Mouse (Mus musculus): ENCODE data around the gene Tmem184a. TPM values are rescaled to one million over a fixed set of nuclear protein-coding genes. Genes with fewer than 3 reads are reported as not detected.

Tmem184a gene
- total RNA-seq, 2 experiments from 2014 or later: not detected

DNA sequence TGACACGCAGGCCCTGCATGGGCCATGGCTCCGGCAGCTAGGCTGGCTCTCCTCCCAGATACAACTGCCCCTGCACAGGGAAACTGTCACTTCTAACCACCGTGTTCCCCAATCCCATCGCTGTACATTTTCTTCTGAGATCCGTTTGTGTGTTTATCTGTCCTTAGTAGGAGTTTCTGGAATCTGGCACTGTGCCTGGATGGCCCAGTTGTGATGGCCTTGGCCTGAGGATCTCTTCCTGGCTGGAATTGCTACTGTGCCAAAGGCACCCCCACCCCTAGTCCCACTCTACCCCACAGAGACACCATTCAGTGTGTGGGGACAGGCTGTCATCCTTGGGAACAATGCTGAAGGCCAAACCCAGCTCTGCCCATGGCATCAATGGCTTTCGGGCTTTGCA lies 3.8 kb downstream of the Tmem184a start:
- no peak for ATAC-seq (replicated peaks; ENCODE audit: poor library complexity, severe bottlenecking)

DNA sequence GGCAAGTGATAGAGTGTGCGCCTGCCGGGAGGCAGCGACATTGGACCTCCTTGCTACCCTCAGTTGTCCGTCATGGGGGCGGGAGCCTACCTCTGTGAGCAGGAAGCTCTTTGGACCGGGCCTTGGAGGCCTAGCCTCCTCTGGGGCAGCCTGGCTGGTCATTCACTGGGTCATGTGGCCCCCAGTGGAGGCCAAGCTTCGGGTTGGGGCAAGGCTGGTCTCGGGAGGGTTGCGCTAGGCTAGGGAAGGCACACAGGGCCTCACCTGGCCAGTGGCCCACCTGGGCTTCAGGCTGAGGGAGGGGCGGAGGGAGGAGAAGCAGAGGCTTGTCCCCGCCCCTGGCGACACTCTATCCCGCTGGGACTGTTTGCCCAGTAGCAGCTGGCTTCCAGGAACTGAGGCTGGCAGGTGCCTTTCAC lies 5.7 kb downstream of the Tmem184a start:
- ATAC-seq (replicated peaks; ENCODE audit: poor library complexity, severe bottlenecking): no peak

DNA sequence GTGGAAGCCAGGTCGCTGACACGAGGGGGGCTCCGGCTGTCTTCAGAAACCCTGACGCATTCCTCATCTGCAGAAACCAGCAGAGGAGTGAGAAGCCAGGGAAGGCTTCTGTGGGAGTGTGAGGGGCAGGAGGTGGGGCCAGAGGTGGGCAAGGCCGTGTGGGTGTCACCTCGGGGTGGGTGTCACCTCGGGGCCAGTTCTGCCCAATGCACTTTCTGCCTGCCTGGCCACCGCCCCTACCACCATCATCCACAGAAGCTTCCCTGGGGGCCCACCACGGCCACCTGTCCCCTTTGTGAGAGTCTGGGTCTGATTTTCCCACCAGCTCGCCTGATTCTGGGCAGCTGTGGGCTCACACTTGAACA lies 6.6 kb downstream of the Tmem184a start:
- no peak for ATAC-seq (replicated peaks; ENCODE audit: poor library complexity, severe bottlenecking)

DNA sequence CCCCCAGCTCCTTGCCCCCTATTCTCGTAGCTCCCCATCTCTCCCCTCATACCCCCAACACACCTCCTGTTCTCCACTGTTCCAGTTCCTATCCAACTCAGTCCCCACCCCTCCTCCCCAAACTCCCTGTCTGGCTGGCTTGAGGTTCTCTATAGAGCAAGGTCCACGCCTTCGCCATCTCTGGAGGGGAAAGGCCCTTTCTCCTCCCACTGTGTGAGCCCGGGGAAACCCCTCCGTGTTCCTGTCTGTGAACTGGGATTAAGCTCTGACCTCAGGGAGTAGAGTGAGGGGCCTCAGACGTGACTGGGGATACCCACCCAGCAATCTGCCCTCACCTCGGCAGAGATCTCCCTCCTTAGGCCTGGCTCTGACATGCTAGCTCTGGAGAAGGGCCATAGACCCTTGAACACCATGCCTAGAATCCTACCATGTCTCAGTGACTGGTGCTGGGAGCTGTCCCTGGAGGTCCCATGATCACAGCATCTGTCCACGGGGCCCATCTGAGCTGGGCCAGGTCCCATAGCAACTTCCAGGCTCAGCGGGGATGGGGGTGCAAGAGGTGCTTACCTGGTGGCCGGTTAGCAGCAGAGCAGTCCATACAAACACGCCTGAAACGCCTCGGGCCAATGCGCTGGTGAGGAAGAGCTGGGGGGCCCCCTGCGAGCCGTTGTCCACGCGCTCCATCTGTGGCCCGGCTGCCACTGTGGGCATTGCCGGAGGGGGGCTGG lies 7.2 kb downstream of the Tmem184a start:
- no peak for ATAC-seq (replicated peaks; ENCODE audit: poor library complexity, severe bottlenecking)

DNA sequence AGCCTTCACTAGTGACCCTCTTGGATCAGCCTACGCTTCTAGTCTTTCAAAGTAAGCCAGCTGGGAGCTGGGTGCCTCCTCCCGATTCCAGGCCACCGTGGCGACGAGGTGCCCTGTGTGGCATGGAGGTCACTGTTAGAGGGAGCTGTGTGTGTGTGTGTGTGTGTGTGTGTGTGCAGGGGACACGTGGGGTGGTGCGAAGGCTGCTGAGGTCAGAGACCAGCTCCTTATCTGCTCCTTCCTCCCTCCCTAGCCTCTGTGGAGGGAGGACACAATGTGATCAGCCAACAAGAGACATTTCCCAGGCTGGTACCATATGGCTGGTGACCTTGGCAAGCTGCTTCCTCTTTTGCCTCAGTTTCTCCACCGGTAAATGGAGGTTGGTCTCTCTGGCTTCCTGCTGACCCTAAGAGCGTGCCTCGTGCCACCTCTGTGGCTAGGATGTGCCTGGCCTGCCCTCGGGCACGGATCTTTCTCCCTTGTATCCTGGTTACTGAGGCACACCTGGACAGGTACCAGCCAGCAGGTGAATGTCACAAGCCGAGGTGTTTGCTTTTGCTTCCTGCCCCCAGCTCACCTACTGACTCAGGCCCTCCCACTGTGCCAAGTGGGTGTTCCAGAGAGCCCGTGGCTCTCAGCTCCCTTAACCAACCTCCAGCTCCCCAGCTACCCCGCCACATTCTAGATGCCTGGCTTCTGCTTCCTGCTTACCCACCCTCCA lies 7.9 kb downstream of the Tmem184a start:
- no peak for ATAC-seq (replicated peaks; ENCODE audit: poor library complexity, severe bottlenecking)

DNA sequence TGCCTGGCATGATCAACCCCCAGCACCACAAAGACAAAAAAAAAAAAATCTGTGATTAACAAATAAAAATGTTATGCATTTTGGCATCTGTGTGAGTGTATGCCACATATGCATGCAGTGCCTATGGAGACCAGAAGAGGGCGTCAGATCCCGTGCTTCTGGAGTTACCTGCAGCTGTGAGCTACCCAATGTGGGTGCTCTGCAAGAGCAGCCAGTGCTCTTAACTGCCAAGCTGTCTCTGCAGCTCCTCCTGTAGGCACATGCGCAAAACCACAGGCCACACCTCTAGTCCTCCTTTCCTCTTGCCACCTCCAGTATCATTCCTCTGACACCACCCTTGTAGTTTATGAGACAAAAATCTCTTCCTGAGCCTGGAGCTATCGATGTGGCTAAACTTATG lies 10.3 kb downstream of the Tmem184a start:
- ATAC-seq (replicated peaks; ENCODE audit: poor library complexity, severe bottlenecking): 0 out of 2 replicates have a peak, but pooled peaks have one; percentile 23

DNA sequence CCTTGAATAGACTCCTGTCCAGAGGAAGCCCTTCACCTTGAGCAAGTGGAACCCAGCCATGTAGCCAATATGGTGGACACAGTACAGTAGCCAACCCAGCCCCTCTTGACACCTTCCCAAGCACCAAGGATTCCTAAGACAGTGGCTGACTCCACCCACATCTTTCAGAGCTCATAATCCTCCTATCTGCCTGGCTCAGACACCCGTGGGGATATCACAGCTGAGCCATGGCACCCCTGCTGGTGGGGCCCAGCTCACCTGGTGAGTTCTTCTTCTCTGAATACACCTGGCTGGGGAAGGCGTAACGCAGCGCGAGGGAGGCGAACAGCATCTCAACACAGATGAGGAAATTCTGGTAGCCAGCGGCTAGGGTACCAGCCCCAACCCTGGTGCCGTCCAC lies 13.8 kb downstream of the Tmem184a start:
- ATAC-seq (replicated peaks; ENCODE audit: poor library complexity, severe bottlenecking): no peak

DNA sequence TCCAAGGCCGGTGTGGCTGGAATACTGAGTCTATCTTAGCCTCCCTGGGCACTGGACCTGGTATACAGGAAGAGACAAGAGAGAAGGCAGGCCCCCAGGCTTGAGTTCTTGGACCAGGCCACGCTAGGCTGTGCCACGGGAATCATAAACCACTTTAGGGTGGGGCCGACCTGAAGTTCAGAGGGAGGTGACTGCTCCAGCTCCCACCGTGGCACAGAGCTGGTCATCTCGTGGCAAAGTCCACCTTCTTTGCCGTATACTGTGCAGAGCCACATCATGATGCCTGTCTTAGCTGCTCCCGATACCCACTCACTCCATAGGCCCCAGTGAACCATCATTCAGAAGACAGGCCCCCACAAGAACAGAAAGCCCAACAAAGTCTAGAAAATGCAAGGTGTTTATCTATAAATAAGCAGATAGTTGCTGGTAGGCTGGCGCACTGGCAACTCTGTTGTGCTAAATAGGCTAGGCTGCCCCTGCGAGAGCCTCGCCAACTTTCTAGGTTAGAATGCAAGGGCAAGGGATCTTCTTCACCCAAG lies 15.1 kb downstream of the Tmem184a start:
- no peak for ATAC-seq (replicated peaks; ENCODE audit: poor library complexity, severe bottlenecking)

DNA sequence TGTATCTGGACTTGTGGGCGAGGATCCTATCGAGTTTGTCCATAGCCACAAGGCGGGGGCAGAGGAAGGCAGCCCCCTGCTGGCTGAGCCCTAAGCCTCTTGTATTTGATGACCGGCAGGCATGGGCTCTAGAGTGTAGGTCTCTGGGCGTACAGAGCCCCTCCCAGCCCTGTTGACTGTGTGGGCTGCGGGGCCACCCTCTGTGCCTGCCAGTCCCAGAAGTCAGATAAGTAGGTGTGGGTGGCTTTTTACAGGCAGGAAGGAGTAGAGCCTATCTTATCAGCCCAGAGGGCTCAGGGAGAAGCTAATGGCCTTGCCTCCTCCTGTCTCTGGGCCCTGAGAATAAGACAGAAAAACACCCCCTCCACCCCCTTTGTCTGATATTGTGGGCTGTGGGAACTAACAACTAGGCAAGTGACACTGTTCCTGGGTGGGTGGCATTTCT lies 15.6 kb downstream of the Tmem184a start:
- ATAC-seq (replicated peaks; ENCODE audit: poor library complexity, severe bottlenecking): peak; percentile 63

DNA sequence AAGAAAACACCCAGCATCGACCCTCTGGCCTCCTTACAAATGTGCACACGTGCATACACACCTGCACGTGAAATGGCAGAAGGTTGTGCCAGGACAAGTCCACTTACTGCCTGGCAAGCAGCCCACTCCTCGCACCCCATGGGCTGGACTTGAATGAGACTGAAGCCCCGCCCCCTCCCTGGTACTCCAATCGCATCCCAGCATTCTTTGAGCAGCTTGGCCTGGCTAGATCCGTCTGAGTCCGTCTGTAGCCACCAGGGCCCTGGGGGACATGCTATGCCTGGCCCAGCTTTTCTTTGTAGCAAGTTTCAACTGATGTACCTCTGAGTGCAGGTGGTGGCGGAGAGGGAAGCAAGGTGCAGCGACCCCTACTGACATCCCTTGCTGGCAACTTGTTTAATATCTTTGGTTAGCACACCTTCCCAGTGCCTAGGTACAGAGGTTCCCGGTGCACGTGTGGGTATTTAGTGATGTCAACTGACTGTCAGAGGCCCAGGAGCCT lies 16.1 kb downstream of the Tmem184a start:
- ATAC-seq (replicated peaks; ENCODE audit: poor library complexity, severe bottlenecking): peak; percentile 48

DNA sequence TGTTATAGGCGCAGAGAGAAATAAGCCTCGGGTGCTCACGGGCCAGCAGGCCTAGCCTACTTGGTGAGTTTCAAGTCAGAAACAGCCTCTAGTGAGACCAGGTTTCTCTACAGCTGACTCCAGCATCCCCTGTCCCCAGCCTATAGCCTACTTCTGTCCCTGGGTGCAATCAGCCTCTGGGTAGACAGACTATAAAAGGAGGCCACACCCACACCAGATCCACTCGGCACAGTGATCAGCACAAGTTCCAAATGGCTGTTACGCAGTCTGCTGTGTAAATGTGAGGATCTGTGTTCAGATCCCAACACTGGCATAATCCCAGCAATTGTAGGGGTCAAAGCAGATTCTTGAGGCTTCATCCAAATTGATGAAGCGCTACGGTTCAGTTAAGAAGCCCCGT lies 16.6 kb downstream of the Tmem184a start:
- ATAC-seq (replicated peaks; ENCODE audit: poor library complexity, severe bottlenecking): no peak

DNA sequence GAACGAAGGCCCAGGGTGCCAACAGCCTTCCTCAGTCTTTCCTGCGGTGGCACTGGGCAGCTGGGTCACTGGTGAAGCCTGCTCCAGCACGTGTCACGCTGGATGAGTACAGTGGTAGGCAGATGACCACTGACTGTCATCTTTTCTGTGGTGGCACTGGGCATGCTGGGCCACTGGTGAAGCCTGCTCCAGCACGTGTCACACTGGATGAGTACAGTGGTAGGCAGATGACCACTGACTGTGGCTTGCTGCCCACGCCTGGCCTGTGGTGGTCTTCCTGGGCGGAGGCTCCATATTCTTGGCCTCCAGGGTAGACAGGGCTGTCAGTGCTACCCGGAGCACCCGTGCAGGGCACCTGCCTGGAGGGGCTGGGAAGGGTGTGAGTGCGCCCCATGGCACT lies 17.8 kb downstream of the Tmem184a start:
- ATAC-seq (replicated peaks; ENCODE audit: poor library complexity, severe bottlenecking): no peak

DNA sequence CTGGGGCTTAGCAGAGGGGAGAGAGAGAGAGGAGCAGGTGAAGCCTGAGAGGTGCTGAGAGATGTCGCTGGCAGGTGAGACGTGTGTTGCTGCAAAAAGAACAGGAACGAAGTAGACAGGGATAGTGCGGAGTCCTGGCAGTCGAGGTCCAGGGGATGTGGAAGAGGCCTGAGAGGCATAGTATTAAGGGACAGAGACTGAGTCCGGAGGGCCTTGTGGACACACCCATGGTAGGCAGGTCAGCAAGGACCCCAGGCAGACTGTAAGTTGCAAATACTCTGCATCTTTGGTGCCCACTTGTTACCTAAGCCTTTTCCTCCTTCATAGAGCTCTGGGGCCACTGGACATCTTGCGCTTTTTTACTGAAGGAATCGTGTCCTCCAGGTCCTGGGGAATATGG lies 18.5 kb downstream of the Tmem184a start:
- no peak for ATAC-seq (replicated peaks; ENCODE audit: poor library complexity, severe bottlenecking)

DNA sequence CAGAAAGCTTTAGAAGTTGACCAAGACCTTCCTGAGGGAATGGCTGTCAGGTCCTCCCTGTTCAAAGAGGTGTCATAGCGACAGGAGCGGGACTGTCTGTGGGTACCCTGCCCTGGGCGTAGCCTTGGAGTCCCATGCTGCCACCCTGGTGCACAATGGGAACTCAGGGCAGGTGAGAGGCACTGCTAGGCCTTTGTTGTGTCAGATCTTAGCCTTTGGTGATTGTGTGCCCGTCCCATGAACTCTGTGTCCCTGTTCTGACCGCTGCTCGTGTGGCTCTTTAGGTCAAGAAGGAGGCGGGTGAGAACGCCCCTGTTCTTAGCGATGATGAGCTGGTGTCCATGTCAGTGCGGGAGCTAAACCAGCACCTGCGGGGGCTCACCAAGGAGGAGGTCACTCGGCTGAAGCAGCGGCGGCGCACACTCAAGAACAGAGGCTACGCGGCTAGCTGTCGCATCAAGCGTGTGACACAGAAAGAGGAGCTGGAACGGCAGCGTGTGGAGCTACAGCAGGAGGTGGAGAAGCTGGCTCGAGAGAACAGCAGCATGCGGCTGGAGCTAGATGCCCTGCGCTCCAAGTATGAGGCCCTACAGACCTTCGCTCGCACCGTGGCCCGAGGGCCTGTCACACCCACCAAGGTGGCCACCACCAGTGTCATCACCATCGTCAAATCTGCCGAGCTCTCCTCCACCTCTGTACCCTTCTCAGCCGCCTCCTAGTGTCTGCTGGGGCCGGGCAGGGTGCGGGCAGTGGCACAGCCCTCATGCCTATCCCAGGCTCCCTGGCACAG lies 19.7 kb downstream of the Tmem184a start:
- no peak for ATAC-seq (replicated peaks; ENCODE audit: poor library complexity, severe bottlenecking)

DNA sequence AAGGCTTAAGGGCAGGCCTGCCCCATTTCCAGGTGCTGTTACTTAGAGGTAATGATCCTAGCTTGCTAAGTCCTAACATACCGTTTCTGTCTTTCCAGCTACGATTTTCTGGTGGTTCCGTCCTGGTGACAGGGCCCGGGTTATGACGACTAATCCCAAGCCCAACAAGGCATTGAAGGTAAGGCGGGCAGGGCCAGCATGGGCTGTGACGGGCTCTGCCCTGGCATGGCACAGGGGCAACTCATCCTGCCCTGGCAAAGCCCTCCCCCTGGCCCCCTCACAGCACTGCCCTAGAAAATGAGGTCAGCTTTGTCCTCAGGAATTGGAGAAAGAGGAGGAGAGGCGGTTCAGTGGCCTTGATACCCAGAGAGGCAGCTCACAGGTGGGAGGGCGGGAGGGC lies 20.7 kb downstream of the Tmem184a start:
- ATAC-seq (replicated peaks; ENCODE audit: poor library complexity, severe bottlenecking): no peak

DNA sequence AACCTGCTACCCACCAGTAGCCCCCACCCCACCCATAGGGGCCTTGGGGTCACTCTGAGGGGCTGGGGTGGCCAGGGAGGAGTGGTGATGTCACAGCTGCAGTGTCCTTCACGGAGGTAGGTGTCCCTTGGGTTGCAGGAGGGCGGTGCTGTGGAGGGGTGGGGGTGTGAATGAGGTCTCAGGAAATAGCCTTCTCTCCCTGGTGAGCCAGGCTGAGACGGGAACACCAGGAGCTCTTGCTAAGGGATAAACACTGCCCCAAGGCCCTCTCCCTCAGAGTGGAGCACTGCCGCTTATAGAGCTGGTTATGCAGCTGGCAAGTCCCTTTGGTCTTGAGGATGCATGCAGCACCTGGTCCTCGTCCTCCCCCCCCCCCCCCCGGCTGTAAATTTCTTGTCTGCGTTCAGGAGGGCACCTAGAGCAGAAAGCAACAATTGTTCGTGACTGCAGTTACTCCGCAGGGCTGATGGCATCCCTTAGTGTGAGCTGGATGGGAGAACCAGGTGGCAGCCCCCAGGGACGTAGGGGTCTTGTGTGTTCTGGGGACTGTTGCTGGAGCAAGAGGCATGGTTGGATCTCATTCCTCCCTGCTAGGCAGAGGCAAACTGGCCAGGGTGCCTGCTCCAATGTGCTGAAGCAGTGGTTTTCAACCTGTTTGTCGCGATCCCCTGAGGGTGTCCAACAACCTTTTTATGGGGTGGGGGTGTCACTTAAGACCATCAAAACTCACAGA lies 21.4 kb downstream of the Tmem184a start:
- ATAC-seq (replicated peaks; ENCODE audit: poor library complexity, severe bottlenecking): no peak

DNA sequence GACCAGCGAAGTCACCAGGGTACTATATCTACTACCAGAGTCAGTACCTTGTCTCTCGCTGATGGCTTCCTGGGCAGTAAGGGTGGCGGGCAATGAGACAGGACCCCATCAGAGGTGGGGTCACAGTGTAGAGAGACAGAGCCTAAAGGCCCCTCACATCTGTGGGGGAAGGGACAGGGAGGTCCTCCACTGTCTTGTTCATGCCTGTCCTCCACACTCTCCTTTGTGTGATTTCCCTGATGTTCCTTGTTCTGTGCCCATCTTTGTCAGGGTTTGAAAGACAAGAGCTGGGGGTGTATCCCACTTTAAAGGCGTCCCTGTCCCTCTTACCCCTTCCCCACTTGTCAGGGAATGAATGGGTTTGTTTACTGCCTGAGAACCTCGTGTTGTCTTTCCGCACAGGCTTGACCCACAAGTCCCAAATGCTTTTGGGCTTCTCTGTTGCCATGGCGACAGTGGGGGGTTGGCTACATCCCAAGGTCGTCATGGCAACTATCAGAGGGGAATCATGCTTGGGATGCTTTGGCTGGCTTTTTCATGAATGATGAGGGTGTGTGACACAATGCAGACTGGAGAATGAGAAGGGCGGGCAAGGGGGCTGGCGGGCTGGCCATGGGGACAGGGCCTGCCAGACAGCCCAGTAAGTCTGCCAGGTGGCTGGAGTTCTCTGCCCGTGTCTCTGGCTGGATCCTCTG lies 22.1 kb downstream of the Tmem184a start:
- no peak for ATAC-seq (replicated peaks; ENCODE audit: poor library complexity, severe bottlenecking)

DNA sequence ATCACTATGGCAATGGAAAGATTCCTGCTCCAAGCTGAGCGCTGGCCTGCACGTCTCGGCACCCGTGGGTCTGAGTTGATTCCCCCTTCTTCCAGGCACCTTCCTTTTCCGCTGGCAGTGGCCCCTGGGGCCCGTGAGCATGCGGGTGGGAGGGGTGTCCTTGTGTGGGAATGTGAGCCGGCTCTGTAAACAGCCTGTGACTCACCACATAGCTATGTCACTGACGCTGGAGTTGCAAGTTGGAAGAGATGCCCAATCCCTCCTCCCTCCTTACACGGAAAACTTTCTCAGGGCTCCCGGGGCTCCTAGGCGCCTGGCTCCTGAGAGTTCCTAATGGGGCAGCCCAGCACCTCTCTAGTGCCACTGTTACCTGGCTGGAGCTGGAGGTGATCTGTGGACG lies 22.8 kb downstream of the Tmem184a start:
- no peak for ATAC-seq (replicated peaks; ENCODE audit: poor library complexity, severe bottlenecking)

DNA sequence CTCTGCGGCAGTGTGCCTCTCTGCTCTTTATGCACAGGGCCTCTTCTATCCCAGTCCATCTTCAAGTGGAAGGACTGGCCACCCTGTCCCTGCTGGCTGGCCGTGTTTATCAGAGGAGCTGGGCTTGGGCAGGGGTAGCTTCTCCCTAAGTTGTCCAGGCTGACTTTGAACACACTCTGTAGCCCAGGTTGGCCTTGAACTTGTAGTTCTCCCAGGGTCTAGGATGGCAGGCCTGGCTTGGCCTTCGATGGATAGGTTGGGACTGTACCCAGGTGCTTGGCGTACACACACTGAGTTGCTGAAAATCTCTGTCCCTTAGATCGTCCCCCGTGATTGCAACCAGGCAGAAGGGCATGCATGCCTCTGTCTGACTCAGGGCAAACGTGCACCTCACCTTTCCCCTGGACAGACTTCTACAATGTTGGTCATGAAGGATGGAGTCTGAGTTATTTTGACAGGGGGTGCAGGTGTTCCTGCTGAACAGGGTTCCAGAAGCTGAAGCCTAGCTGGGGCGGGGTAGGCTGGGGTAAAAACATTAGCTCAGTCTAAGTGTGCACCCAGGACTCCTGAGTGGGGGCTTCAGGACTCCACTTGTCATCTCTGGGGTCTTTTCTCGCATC lies 23.6 kb downstream of the Tmem184a start:
- ATAC-seq (replicated peaks; ENCODE audit: poor library complexity, severe bottlenecking): no peak

Data from granulocyte monocyte progenitor cell, adult 5-6 weeks (primary cell).